In the genomic region with DNA sequence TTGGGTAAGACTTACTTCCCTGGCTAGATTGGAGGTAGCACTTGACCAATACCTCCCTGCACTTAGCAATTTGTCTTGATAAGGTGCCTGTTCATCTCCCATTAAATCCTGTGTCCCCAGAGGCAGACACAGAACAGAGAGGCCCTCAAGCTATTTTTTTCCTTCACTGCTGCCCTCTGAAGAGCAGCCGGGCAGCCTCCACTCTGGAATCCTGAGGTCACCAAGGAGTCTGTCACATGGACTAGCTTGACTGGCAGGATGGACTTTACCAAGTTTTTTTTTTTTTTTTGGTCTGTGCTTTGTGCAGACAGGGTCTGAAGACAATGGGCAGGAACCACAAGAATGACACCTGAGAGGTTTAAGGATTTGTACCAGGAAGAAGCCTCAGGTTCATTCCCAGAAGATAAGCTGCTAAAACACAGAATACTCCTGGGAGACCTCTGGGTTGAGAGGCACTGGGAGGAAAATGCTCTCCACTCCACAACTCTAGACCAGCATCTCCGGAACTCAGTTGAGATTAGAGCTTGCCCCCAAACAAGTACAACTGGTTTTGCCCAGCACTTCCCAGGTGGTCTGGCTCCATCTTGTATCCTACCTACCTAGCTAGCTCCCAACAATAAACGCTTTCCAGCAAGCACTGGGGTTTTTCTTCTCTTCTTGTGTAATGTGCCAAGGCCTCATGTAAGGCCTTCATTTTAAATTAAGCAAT, we compare ENCODE assay signal across 8 mouse cellular contexts. TPM values are rescaled to one million over a fixed set of nuclear protein-coding genes. Genes with fewer than 3 reads are reported as not detected.
A peak's percentile ranks its signal among the peaks of the same experiment; 100 is the strongest.
DNase-seq lines count a peak whose midpoint lies in the region; ATAC-seq and TF ChIP-seq lines count a peak whose summit lies in the region.

No protein-coding gene starts in this region.

- WGBS in heart, embryonic 11.5 days (ENCODE audit: insufficient replicate concordance), result 12% methylated on average over 3 of the region's 3 CpGs
- 30% methylated on average over 3 of the region's 3 CpGs for WGBS in hindbrain, embryonic 12.5 days
- 31% methylated on average over 3 of the region's 3 CpGs for WGBS in midbrain, embryonic 10.5 days

- no peak for DNase-seq in heart, postnatal 14 days
- DNase-seq in G1E (ENCODE audit: low spot score), result no peak
- no peak for DNase-seq in midbrain, embryonic 10.5 days (ENCODE audit: low spot score)
- DNase-seq in c-Kit-positive CD71-positive TER-119-positive erythroid progenitor cells, embryonic 14.5 days (ENCODE audit: low spot score), result no peak
- no peak for DNase-seq in frontal cortex, adult 2 months (ENCODE audit: extremely low spot score in 1 of 2, low spot score in 1 of 2)
- DNase-seq in adrenal gland, postnatal 25 days, result no peak

- H3K9ac ChIP-seq in heart, embryonic 11.5 days (ENCODE audit: low read depth, low read length), result peak overlapping the region; percentile 75
- H3K9ac ChIP-seq in hindbrain, embryonic 12.5 days, result peak overlapping the region; percentile 71; the same call in 1 of the 2 replicates

- H3K9me3 ChIP-seq in heart, embryonic 11.5 days (replicated peaks; ENCODE audit: control insufficient read depth, low read length), result no peaks in the 10 kb centered on the region
- H3K9me3 ChIP-seq in G1E (replicated peaks), result no peaks in the 10 kb centered on the region
- no peaks in the 10 kb centered on the region for H3K9me3 ChIP-seq in hindbrain, embryonic 12.5 days (replicated peaks)
- no peaks in the 10 kb centered on the region for H3K9me3 ChIP-seq in midbrain, embryonic 10.5 days (replicated peaks)

- H3K27ac ChIP-seq in heart, embryonic 11.5 days (ENCODE audit: low read depth, low read length), result peak overlapping the region; percentile 79
- H3K27ac ChIP-seq in hindbrain, embryonic 12.5 days, result no peak overlapping the region
- H3K27ac ChIP-seq in midbrain, embryonic 10.5 days (replicated peaks), result no peak overlapping the region

- H3K36me3 ChIP-seq in heart, embryonic 11.5 days (ENCODE audit: control insufficient read depth, insufficient read depth, low read length), result 0 out of 2 replicates have a peak, but pooled peaks cover 2% of the 10 kb centered on the region
- peaks cover 41% of the 10 kb centered on the region for H3K36me3 ChIP-seq in G1E (replicated peaks)
- H3K36me3 ChIP-seq in hindbrain, embryonic 12.5 days, result no peaks in the 10 kb centered on the region
- peaks cover 5% of the 10 kb centered on the region for H3K36me3 ChIP-seq in midbrain, embryonic 10.5 days

- no peaks in the 10 kb centered on the region for H3K27me3 ChIP-seq in heart, embryonic 11.5 days (ENCODE audit: control insufficient read depth, insufficient read depth, low read length)
- H3K27me3 ChIP-seq in G1E (ENCODE audit: insufficient read depth, low read length), result no peaks in the 10 kb centered on the region
- H3K27me3 ChIP-seq in hindbrain, embryonic 12.5 days, result no peaks in the 10 kb centered on the region
- H3K27me3 ChIP-seq in midbrain, embryonic 10.5 days (ENCODE audit: low read depth, poor library complexity, severe bottlenecking), result no peaks in the 10 kb centered on the region

- ATAC-seq in heart, embryonic 11.5 days (replicated peaks; ENCODE audit: insufficient number of reproducible peaks, low FRiP score, low TSS enrichment), result no peak
- no peak for ATAC-seq in G1E (ENCODE audit: extremely low read depth, insufficient number of reproducible peaks, low FRiP score, poor library complexity, severe bottlenecking)
- ATAC-seq in hindbrain, embryonic 12.5 days (ENCODE audit: low FRiP score), result no peak

- H3K4me3 ChIP-seq in heart, embryonic 11.5 days (ENCODE audit: low read depth, low read length), result peak overlapping the region; percentile 89
- peak overlapping the region; percentile 96 for H3K4me3 ChIP-seq in G1E (ENCODE audit: low read depth, low read length)
- peak overlapping the region; percentile 71 for H3K4me3 ChIP-seq in hindbrain, embryonic 12.5 days
- peak overlapping the region; percentile 87 for H3K4me3 ChIP-seq in midbrain, embryonic 10.5 days

- peak overlapping the region; percentile 96 for H3K4me2 ChIP-seq in heart, embryonic 11.5 days
- peak overlapping the region; percentile 91 for H3K4me2 ChIP-seq in hindbrain, embryonic 12.5 days (replicated peaks)

- TF ChIP-seq CTCF in G1E (IDR thresholded peaks at IDR 0.05; ENCODE audit: low read depth, low read length), result no peak

- intact Hi-C loops in heart, postnatal 14 days (cut with DNase I), result no loop called here

- peaks cover 14% of the 10 kb centered on the region for H3K4me1 ChIP-seq in heart, embryonic 11.5 days (ENCODE audit: control insufficient read depth, insufficient read depth, low read length)
- peaks cover 39% of the 10 kb centered on the region for H3K4me1 ChIP-seq in G1E (ENCODE audit: insufficient read depth, low read depth, low read length)
- peaks cover 17% of the 10 kb centered on the region for H3K4me1 ChIP-seq in hindbrain, embryonic 12.5 days
- peaks cover 29% of the 10 kb centered on the region for H3K4me1 ChIP-seq in midbrain, embryonic 10.5 days

RNA-seq across cellular contexts. Expression of gene Atox1, which starts 1.0 kb away (rescaled TPM):
- polyA plus RNA-seq in heart, embryonic 11.5 days (2014; fragmentation: Nextera tagmentation; extraction: Ambion mirVana), result 273 and 292 TPM in 2 replicates
- total RNA-seq in heart, postnatal 14 days (2021), result 100 to 1,000 TPM; 138 to 146 TPM
- 37.0 and 37.7 TPM in 2 replicates for total RNA-seq in G1E (2014; fragmentation: Nextera tagmentation)
- 103 and 125 TPM in 2 replicates for total RNA-seq in G1E (2017)
- polyA plus RNA-seq in G1E (2012), result 39.7 and 92.8 TPM in 2 replicates
- 236 and 284 TPM in 2 replicates for polyA plus RNA-seq in hindbrain, embryonic 12.5 days (2016; fragmentation: Nextera tagmentation; extraction: Ambion mirVana)
- 229 and 231 TPM in 2 replicates for polyA plus RNA-seq in midbrain, embryonic 10.5 days (2016; fragmentation: Nextera tagmentation; extraction: Ambion mirVana)
- polyA plus RNA-seq in frontal cortex, adult 2 months (2012; rRNA removed), result 205 and 218 TPM in 2 replicates
- total RNA-seq in adrenal gland, postnatal 25 days (2021), result 310 and 356 TPM in 2 replicates

RNA-seq across cellular contexts. Expression of gene G3bp1, which starts 9.5 kb away (rescaled TPM):
- polyA plus RNA-seq in heart, embryonic 11.5 days (2014; fragmentation: Nextera tagmentation; extraction: Ambion mirVana), result 125 and 133 TPM in 2 replicates
- total RNA-seq in heart, postnatal 14 days (2021), result 10 to 100 TPM; 40.3 to 44.7 TPM
- 97.4 and 104 TPM in 2 replicates for total RNA-seq in G1E (2014; fragmentation: Nextera tagmentation)
- 122 and 128 TPM in 2 replicates for total RNA-seq in G1E (2017)
- 365 and 461 TPM in 2 replicates for polyA plus RNA-seq in G1E (2012)
- polyA plus RNA-seq in hindbrain, embryonic 12.5 days (2016; fragmentation: Nextera tagmentation; extraction: Ambion mirVana), result 184 and 189 TPM in 2 replicates
- polyA plus RNA-seq in midbrain, embryonic 10.5 days (2016; fragmentation: Nextera tagmentation; extraction: Ambion mirVana), result 258 and 281 TPM in 2 replicates
- 26.7 and 28.1 TPM in 2 replicates for polyA plus RNA-seq in frontal cortex, adult 2 months (2012; rRNA removed)
- total RNA-seq in adrenal gland, postnatal 25 days (2021), result 57.6 and 63.6 TPM in 2 replicates

RNA-seq across cellular contexts. Expression of gene Sparc, which starts 37.0 kb away (rescaled TPM):
- 1,182 and 1,259 TPM in 2 replicates for polyA plus RNA-seq in heart, embryonic 11.5 days (2014; fragmentation: Nextera tagmentation; extraction: Ambion mirVana)
- 1,000 to 10,000 TPM; 1,338 to 1,403 TPM for total RNA-seq in heart, postnatal 14 days (2021)
- total RNA-seq in G1E (2014; fragmentation: Nextera tagmentation) (not detected in 2 replicates), G1E (2017) (0.12 and 0.82 TPM in 2 replicates)
- polyA plus RNA-seq in G1E (2012), result not detected in 2 replicates
- polyA plus RNA-seq in hindbrain, embryonic 12.5 days (2016; fragmentation: Nextera tagmentation; extraction: Ambion mirVana), result 743 and 783 TPM in 2 replicates
- 333 and 416 TPM in 2 replicates for polyA plus RNA-seq in midbrain, embryonic 10.5 days (2016; fragmentation: Nextera tagmentation; extraction: Ambion mirVana)
- polyA plus RNA-seq in frontal cortex, adult 2 months (2012; rRNA removed), result 433 and 435 TPM in 2 replicates
- 3,454 and 3,884 TPM in 2 replicates for total RNA-seq in adrenal gland, postnatal 25 days (2021)

Comparison
In these comparisons a context has a peak if more than half of its experiments do, and no peak if none do; other contexts are left out.
1. RNA of gene Sparc, which starts 37.0 kb away (polyA plus RNA-seq): 1,182 to 1,259 TPM in heart, embryonic 11.5 days, 743 to 783 TPM in hindbrain, embryonic 12.5 days, 433 to 435 TPM in frontal cortex, adult 2 months and 333 to 416 TPM in midbrain, embryonic 10.5 days; not detected in G1E; every median in the first group is over 100 times any median in the second.
2. Peak in every context shown above with its lines, with median percentiles within 50 percentile points of each other: H3K4me3 ChIP-seq.